Mouse (Mus musculus): ENCODE results near the gene Slc38a3.

DNA sequence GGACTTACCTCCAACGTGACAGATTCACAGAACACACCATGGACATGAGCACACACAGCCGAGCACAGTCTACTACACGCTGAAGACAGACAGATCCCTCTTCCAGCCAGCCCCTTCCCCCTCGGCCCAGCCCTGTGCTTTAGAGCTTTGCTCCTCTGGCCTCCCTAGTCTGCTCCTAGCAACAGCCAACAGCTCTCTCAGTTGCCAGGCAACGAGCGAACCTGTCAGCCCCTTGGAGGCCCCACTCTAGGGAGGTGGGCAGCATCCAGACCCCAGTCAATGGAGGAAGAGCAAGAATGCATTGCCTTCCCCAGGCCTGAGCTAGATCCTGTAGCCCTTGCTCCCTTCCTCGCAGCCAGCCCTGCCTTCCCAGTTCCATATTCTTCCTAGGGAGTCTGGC is 32.3 kb downstream of the Slc38a3 start:
- TF ChIP-seq CTCF (IDR thresholded peaks at IDR 0.05; ENCODE audit: insufficient read depth, low read depth, low read length) (no peak), POLR2A (IDR thresholded peaks at IDR 0.05; ENCODE audit: insufficient read depth, low read depth, low read length) (no peak)
